Mouse (Mus musculus) spleen, postnatal 14 days (tissue): ENCODE results near the gene Wasf3.
"Not testable (repeated sequence)": the region's sequence is repeated elsewhere in the genome, so short reads cannot be mapped to it uniquely, and the experiment has no call there.

Experiments
- DNase-seq, 2 experiments: peaks; one replicate each; pipeline ENCODE4 v3.0.0; 2021 to 2022; ENCODE audit warnings: low spot score in 2 of 2

The Wasf3 gene

GRCm38 (mm10) chr5:146401012-146401411 lies 16.2 kb downstream of the Wasf3 start:
- not testable (repeated sequence) for DNase-seq

- no peak for DNase-seq
Observed at GRCm38 (mm10) chr5:146402311-146402710, 17.5 kb downstream of the Wasf3 start.

- DNase-seq: no peak
Observed at GRCm38 (mm10) chr5:146403923-146404322, 19.1 kb downstream of the Wasf3 start.

- DNase-seq: no peak
Observed at GRCm38 (mm10) chr5:146406133-146406532, 21.3 kb downstream of the Wasf3 start.

- DNase-seq: no peak
Observed at GRCm38 (mm10) chr5:146407791-146408190, 23.0 kb downstream of the Wasf3 start.

GRCm38 (mm10) chr5:146408604-146409003 lies 23.8 kb downstream of the Wasf3 start:
- DNase-seq: no peak

- DNase-seq: no peak
Observed at GRCm38 (mm10) chr5:146410821-146411220, 26.0 kb downstream of the Wasf3 start.

- no peak for DNase-seq
Observed at GRCm38 (mm10) chr5:146412743-146413430, 28.1 kb downstream of the Wasf3 start.

- DNase-seq: no peak
Observed at GRCm38 (mm10) chr5:146414611-146415010, 29.8 kb downstream of the Wasf3 start.

- no peak for DNase-seq
Observed at GRCm38 (mm10) chr5:146415218-146415617, 30.4 kb downstream of the Wasf3 start.

GRCm38 (mm10) chr5:146416331-146417110 lies 31.7 kb downstream of the Wasf3 start:
- DNase-seq: no peak

GRCm38 (mm10) chr5:146418092-146418491 lies 33.3 kb downstream of the Wasf3 start:
- DNase-seq: no peak

GRCm38 (mm10) chr5:146420081-146420480 lies 35.3 kb downstream of the Wasf3 start:
- no peak for DNase-seq

- DNase-seq: no peak
Observed at GRCm38 (mm10) chr5:146424711-146425326, 40.0 kb downstream of the Wasf3 start.

GRCm38 (mm10) chr5:146425656-146426055 lies 40.9 kb downstream of the Wasf3 start:
- no peak for DNase-seq

- no peak for DNase-seq
Observed at GRCm38 (mm10) chr5:146428109-146428508, 43.3 kb downstream of the Wasf3 start.

GRCm38 (mm10) chr5:146431821-146432220 lies 47.0 kb downstream of the Wasf3 start:
- no peak for DNase-seq

- DNase-seq: no peak
Observed at GRCm38 (mm10) chr5:146432476-146432875, 47.7 kb downstream of the Wasf3 start.

- DNase-seq: no peak
Observed at GRCm38 (mm10) chr5:146435316-146435715, 50.5 kb downstream of the Wasf3 start.

GRCm38 (mm10) chr5:146436796-146437195 lies 52.0 kb downstream of the Wasf3 start:
- DNase-seq: no peak

- no peak for DNase-seq
Observed at GRCm38 (mm10) chr5:146439152-146439781, 54.5 kb downstream of the Wasf3 start.

GRCm38 (mm10) chr5:146440273-146440672 lies 55.5 kb downstream of the Wasf3 start:
- no peak for DNase-seq
